Mouse (Mus musculus): ENCODE results near the gene Frmd4b.

GRCm38 (mm10) chr6:97353933-97354332, 263.4 kb downstream of the Frmd4b start:
- TF ChIP-seq POLR2A (IDR thresholded peaks at IDR 0.05; ENCODE audit: control insufficient read depth, low read depth, low read length): no peak
- TF ChIP-seq CTCF (IDR thresholded peaks at IDR 0.05; ENCODE audit: control insufficient read depth, insufficient read depth, insufficient replicate concordance, low read depth, low read length): no peak
